Mouse (Mus musculus): Measurements from ENCODE around the gene Depdc1b.

Gene Depdc1b

GRCm38 (mm10) chr13:108316487-108316903, 363 bp downstream of the Depdc1b start:
- in situ Hi-C loops (cut with MboI; ENCODE audit: low sequenced_read_pairs): loop anchor here (10.0 kb wide), 1 partner anchor 122 kb away; no protein-coding TSS in a partner anchor

- in situ Hi-C loops (cut with MboI; ENCODE audit: low sequenced_read_pairs): loop anchor here (10.0 kb wide), 1 partner anchor 123 kb away; no protein-coding TSS in a partner anchor
These were observed 1.3 kb downstream of the Depdc1b start for GRCm38 (mm10) chr13:108317414-108317813.

DNA sequence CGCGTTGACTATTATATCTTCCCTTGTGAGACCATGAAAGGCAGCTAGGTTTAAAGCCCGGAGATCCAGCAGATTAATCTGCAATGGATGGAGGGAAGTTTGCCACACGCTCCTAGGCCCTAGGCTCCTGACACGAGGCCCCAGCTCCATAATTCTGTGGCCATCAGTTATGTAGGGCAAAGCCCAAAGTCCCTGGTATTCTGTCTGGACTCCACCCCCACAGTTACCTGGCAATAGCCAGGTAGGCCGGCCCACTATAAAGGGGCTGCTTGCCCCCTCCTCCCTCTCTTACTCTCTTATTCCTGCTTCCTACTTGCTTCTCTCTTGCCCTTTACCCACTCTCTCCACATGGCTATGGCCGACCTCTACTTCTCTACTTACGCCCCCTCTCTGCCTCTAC, 2.9 kb downstream of the Depdc1b start:
- in situ Hi-C loops (cut with MboI; ENCODE audit: low sequenced_read_pairs): loop anchor here (10.0 kb wide), 1 partner anchor 124 kb away; no protein-coding TSS in a partner anchor

DNA sequence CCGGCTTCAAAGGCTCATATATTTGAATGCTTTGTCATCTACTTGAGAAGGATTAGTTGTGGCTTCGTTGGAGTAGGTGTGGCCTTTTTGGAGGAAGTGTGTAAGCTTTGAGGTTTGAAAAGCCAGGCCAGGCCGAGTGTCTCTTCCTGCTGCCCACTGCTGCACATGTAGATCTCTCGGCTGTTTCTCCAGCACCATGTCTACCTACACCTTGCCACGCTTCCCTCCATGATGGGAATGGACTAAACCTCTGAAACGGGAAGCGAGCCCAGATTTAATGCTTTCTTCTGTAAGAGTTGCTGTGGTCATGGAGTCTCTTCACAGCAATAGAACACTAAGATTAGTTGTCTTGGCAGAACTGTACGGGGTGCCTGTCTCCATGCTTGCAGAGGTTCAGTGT, 4.1 kb downstream of the Depdc1b start:
- in situ Hi-C loops (cut with MboI; ENCODE audit: low sequenced_read_pairs): no loop called here

- in situ Hi-C loops (cut with MboI; ENCODE audit: low sequenced_read_pairs): no loop called here
These were observed 6.3 kb downstream of the Depdc1b start for GRCm38 (mm10) chr13:108322466-108322865.

GRCm38 (mm10) chr13:108323317-108323716, 7.2 kb downstream of the Depdc1b start:
- in situ Hi-C loops (cut with MboI; ENCODE audit: low sequenced_read_pairs): no loop called here

DNA sequence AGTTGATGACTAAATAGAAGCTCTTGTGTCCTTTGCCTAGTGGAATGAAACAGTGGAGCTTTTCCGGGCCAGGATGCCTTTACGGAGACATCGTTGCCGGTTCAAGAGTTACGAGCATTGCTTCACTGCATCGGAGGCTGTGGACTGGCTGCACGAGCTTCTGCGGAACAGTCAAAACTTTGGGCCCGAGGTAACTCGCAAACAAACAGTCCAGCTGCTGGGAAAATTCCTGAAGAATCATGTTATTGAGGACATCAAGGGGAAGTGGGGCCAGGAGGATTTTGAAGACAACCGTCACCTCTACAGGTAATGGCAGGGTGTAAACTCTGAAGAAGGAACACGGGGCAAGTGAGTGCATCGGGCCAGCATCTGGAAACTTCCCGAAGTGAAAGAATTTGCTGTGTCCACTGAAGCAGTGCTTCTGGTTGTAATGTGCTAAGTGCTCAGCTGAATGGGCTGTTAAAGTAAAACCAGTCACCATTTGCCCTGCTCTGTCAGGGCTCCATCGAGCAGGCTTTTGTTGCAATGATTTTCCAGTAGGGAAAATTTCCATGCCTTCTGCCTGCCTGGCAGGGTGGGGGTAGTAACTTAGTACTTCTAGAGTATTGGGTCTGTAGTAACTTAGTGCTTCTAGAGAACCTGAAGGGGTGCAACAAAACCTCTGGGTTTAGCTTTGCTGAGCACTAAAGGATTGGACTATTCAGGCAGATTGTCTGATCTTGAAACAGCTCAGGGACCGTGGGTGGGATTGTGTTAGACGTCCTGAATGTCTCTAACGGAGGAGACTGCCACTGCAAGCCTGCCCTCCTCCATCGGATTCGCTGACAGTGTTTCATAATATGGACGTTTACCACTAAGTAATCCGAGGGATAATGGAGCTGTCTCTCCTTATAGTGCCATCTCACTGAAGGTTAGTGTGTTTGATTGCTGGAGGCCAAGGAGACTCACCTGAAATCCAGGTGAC, 8.0 kb downstream of the Depdc1b start:
- in situ Hi-C loops (cut with MboI; ENCODE audit: low sequenced_read_pairs): no loop called here

- in situ Hi-C loops (cut with MboI; ENCODE audit: low sequenced_read_pairs): no loop called here
These were observed 9.7 kb downstream of the Depdc1b start for GRCm38 (mm10) chr13:108325871-108326270.

GRCm38 (mm10) chr13:108326351-108326750, 10.2 kb downstream of the Depdc1b start:
- in situ Hi-C loops (cut with MboI; ENCODE audit: low sequenced_read_pairs): no loop called here

DNA sequence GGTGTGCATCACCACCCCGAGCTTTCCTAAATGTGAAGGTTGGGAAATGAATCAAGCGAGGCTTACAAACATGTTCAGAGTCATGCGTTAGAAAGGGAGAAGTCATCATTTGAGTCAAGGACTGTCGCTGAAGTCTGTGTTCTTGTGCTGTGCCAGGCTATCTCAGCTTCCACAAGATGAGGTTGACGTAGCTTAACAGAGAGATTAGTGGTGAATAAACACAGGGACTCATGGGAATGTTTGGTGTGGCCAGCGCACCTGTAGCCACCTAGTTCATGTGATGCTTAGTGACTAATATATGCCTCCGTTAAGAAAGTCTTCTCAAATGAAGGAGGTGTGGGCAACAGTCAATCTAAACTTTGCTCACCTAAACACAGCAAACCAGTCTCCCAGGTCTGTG, 10.9 kb downstream of the Depdc1b start:
- in situ Hi-C loops (cut with MboI; ENCODE audit: low sequenced_read_pairs): no loop called here

DNA sequence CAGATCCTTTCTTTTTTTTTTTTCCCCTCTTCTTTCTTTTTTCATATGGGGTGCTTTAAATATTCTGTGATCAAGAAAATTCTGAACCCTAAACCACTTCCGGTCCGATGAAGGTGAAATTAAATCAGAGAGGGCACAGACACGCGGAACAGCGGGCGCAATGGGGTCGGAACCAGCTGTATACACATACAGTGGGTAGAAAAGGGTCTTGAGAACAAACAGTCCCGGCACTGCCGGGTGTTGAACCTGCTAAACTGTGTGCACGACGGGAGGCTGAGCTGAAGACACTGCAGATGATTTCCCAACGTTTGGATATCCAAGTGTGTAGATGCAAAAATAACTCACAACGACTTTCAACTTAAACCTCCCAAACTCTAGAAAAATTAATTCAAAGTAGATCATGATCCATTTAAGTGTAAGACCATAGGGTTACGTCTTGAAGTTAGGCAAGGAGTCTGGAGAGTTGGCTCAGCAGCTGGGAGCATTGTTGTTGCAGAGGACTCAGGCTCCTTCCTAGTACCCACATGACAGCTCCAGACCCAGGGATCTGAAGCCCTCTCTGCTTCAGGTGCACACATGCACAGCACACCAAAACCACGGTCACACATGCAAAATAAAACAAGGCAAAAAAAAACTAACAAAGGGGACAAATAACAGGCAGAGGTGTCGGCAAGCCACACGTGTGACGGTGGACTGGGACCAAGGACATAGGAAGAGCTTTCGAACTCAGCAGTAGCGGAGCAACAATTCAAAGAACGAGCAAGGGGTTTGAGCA, 12.5 kb downstream of the Depdc1b start:
- in situ Hi-C loops (cut with MboI; ENCODE audit: low sequenced_read_pairs): no loop called here

DNA sequence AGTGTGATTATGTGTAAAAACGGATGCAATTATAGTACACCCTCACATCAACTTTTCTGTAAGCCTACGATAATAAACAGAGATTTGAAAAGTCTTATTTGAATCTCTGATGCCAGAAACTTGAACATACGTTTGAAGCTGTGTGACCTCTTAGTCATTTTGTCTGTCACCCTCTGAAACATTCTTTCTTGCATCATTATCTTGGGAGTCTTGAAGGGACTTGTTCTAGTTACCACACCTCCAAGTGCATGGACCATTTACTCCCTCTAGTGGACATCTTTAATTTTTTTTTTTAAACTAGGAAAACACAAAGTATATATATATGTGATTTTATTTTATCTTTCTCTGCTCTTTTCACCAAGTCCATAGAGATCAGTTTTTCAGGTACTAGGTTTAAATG, 13.6 kb downstream of the Depdc1b start:
- in situ Hi-C loops (cut with MboI; ENCODE audit: low sequenced_read_pairs): no loop called here

- in situ Hi-C loops (cut with MboI; ENCODE audit: low sequenced_read_pairs): no loop called here
These were observed 19.3 kb downstream of the Depdc1b start for GRCm38 (mm10) chr13:108335257-108336003.

DNA sequence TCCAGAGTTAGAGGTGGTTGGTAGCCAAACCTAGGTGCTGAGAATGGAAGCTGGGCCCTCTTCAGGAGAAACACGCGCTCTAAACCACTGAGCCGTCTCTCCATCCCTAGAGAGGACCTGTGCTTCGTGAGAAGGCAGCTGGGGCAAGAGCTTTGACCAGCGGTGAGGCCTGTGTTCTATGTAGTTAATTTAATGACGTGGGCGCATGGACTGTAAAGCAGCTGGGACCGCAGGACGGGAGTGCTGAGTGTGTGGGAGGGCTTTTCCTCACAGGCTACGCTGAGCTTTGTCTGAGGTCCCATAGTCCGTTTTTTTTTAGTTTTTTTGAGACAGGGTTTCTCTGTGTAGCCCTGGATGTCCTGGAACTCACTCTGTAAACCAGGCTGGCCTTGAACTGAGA, 20.1 kb downstream of the Depdc1b start:
- in situ Hi-C loops (cut with MboI; ENCODE audit: low sequenced_read_pairs): no loop called here

GRCm38 (mm10) chr13:108337340-108337739, 21.2 kb downstream of the Depdc1b start:
- in situ Hi-C loops (cut with MboI; ENCODE audit: low sequenced_read_pairs): no loop called here

DNA sequence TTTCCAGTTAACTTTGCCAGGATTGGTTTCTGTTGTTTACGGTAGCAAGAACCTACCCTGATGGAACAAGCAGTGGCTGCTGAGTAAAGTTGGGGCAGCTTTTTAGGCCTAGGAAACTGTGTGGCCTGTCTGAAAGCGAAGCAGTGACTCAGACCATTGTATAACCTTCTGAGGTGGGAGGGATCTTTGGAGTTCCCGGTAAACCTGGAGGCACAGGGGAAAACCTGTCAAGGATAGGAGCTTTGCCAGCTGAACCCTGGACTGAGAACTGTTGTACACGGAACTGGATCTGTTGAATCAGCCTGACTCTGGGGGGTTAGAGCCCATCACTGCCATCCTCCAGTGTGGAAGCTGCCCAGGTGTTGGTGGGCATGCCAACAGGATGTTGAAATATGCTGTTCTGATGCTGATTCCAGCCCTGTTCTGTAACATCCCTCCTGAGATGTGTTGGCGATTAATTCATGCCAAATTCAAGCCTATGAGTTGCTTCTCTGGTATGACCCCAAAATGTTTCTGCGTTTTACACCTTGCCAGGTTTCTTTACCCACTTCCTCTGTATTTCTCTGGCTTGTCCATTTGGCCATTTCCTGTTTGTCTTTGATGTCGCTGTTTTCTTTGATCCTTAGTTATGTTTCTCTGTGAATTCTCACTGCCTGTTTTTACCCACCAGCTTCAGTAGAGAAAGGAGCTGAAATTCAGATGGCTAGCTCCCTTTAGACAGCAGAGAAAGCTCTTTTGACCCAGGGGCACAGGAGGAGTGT, 22.1 kb downstream of the Depdc1b start:
- in situ Hi-C loops (cut with MboI; ENCODE audit: low sequenced_read_pairs): no loop called here

DNA sequence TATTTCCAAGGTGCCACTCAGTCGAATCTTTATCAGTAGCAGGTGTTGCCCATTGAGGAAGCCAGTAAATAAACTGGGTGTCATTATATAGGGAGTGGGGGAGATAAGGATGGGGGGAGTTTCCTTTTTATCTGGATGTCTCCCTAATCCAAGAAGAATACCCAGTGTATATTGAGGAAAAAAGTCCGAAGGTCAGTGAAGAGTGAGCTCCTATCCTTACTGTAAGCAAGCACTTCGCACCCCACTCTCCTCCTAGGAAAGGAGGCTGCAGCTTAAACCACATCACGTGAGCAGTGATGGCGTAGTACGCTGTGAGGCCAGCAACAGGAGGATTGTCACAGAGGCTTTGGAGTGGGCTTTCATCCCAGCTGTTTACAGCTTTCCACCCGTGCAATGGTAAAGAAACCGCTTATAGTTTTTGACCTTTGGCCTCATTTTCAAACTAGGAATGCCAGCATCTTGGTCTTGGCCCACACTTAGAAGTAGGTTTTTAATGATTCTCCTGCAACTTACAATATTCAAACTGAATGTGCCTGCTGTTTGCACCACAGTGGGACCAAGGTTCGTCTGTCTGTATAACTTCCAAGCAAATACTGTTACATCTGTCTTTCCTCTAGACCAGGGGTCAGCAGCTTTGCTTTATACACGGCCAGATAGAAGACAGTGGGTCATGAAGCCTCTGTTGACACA, 23.9 kb downstream of the Depdc1b start:
- in situ Hi-C loops (cut with MboI; ENCODE audit: low sequenced_read_pairs): loop anchor here (10.0 kb wide), 1 partner anchor 875 kb away; no protein-coding TSS in a partner anchor

DNA sequence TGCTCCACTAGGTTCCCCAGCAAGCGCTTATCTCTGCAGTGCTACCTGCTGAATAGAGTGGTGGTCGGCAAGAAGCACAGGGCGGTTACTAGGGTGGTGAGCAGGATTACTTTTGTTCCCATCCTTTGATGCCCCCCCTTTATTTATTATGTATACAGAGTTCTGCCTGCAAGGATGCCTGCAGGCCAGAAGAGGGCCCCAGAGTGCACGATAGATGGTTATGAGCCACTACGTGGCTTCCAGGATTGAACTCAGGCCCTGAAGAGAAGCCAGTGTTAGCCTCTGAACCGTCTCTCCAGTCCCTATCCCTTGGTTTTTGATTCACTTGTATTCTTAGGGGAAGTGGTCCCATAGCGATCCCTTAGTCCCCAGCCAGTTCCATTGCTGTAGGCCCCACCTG, 25.5 kb downstream of the Depdc1b start:
- in situ Hi-C loops (cut with MboI; ENCODE audit: low sequenced_read_pairs): loop anchor here (10.0 kb wide), 1 partner anchor 873 kb away; no protein-coding TSS in a partner anchor

- in situ Hi-C loops (cut with MboI; ENCODE audit: low sequenced_read_pairs): loop anchor here (10.0 kb wide), 1 partner anchor 869 kb away; no protein-coding TSS in a partner anchor
These were observed 29.6 kb downstream of the Depdc1b start for GRCm38 (mm10) chr13:108345756-108346155.
